Mouse (Mus musculus) heart, postnatal 0 days (tissue): ENCODE data around the gene Pla2g12b.

Experiments
- CTCF ChIP-seq: IDR thresholded peaks from 2 replicates; pipeline ENCODE4 v1.5.1; 2016; ENCODE audit warnings: antibody characterized with exemption, control low read depth, low read depth
- EP300 ChIP-seq: IDR thresholded peaks from 2 replicates; pipeline ENCODE4 v1.6.1; 2016; ENCODE audit warnings: antibody characterized with exemption, low read depth

- no peak for TF ChIP-seq CTCF
- TF ChIP-seq EP300: no peak
These were observed 41.2 kb downstream of the Pla2g12b start for GRCm38 (mm10) chr10:59444635-59445034.
